Mouse (Mus musculus): ENCODE measurements around the gene Tectb. TPM values are rescaled to one million over a fixed set of nuclear protein-coding genes. Genes with fewer than 3 reads are reported as not detected.
"Not testable (repeated sequence)": the region's sequence is repeated elsewhere in the genome, so short reads cannot be mapped to it uniquely, and the experiment has no call there.

Tectb gene
- polyA plus RNA-seq, 1 experiment: 0.18 TPM

DNA sequence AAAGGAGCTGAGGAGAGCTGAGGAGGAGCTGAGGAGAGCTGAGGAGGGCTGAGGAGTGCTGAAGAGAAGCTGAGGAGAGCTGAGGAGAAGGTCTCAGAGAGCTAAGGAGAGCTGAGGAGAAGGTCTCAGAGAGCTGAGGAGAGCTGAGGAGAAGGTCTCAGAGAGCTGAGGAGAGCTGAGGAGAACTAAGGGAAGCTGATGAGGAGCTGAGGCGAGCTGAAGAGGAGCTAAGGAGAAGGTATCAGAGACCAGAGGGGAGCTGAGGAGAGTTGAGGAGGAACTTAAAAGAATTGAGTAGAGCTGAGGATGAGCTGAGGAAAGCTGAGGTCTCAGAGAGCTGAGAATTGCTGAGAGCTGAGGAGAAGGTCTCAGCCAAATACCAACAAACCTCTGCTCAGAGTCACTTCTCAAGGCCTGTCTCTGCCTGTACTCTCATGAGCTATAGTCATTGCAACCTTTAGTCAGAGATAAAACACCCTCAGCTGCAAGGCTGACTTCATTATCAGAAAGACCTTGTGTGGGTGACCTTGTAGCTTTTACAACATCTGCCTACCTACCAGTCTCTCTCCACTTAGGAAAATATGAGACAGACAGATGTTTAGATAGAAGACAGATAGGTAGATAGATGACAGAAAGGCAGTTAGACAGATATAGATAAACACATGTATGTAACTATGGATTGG lies 15.2 kb upstream of the Tectb start:
- DNase-seq (ENCODE audit: extremely low spot score in 1 of 2, low spot score in 1 of 2): no peak

DNA sequence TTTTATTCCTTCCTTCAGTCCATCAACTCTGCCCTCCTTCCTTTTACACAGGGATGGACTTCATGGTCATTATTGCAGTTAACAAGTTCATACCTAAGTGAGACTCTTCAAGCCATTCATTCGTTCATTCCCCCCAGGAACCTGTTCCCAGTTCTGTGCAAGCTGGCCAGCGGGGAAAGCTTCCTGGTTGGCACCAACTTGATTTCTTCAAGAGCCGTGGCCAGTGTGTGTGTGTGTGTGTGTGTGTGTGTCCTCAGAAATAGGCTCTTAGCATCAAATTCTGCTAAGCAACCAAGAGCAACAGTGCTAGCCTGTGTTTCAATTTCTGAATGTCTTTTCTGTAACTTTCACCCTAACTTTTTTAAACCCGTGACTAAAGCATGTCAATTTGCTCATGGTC lies 14.6 kb upstream of the Tectb start:
- no peak for DNase-seq (ENCODE audit: extremely low spot score in 1 of 2, low spot score in 1 of 2)

DNA sequence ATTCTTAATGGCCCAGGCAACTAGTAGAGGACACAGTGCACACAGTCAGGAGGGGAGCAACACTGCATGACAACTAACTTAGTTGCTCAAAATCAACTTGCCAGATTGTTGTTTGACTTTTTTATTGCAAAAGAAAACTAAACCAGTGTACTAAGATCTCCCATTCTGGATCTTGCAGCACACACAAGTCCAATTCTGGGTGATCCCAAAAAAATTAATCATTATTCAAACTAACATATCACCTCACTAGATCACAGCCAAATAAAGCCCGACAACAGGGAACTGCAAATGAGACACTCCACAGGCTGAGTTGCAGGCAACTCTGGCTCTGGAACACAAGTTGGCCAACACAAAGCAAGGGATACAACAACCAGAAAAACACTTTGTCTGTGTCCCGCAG lies 13.8 kb upstream of the Tectb start:
- no peak for DNase-seq (ENCODE audit: extremely low spot score in 1 of 2, low spot score in 1 of 2)

DNA sequence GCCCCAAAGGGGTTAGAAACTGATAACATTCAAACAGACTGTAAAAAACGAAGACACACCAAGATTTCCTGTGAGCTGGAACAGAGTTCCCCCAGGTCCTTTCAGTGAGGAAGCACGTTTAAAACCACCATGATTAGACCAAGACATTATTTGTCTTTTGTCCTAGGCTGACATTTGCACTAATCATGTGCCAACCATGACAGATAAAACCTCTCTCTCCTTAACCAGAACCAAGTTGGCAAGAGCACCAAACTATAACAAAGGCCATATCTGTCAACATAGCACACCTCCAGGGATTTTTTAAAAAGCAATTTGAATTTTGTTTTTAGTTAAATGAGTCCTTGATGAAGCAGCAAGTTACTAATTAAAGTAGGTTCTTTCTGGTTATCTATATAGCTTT lies 12.8 kb upstream of the Tectb start:
- DNase-seq (ENCODE audit: extremely low spot score in 1 of 2, low spot score in 1 of 2): no peak

DNA sequence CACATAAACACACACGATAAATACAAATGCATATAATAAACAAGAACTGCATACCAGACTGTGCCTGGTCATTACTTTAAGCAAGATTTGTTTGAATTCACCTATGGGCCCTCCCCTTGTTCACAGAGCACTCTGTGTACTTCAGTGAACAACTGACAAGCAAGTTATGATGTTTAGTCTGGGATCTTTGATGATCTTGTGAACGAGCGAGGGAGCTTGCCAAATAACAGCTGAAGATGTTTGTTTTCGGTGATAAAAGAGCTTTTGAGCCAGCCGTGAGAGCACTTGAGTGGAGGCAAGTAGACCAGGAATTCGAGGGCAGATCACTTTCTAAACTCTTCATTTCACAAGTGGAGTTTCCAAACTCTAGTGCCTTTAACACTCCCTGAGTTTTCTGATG lies 12.2 kb upstream of the Tectb start:
- DNase-seq (ENCODE audit: extremely low spot score in 1 of 2, low spot score in 1 of 2): no peak

DNA sequence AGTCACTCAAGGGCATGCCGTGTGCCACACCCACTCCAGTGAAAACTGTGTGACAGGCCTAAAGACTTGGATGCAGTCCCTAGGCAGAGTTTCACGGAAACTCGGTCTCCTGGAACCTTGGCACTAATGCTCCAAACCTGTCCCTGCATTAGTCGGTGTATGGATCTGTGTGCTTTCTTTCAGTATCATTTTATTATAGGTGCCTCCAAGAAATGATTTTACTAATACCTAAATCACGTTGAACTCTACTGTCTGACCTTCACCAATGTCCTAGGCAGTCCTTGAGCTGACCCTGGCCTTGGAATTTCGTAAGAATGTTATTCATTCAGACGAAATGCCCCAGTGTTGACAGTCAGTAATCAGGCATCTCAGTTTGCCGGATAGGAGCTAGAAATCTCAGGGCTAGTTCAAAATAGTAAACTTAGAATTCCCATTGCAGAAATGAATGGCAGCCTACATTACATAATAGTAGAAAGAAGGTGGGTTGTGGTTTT lies 11.2 kb upstream of the Tectb start:
- not testable (repeated sequence) for DNase-seq (ENCODE audit: extremely low spot score in 1 of 2, low spot score in 1 of 2)

DNA sequence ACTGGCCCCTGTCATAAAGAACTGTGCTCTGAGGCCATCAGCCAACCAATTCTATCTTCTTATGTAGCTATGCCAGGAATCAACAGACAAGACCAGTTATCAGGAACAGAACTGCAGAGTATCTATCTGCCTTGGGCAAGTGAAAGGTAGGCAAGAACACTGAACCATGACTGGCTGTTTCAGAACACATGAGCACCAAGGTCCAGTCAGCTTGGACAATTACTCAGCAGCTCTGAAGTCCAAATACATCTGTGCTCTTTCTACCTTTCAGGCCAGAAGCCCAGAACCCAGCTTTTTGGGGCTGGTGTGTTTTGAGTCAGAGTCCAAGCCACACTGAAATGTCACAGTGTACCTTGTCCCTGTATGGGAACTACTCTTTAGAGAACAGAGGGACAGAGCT lies 10.1 kb upstream of the Tectb start:
- no peak for DNase-seq (ENCODE audit: extremely low spot score in 1 of 2, low spot score in 1 of 2)

DNA sequence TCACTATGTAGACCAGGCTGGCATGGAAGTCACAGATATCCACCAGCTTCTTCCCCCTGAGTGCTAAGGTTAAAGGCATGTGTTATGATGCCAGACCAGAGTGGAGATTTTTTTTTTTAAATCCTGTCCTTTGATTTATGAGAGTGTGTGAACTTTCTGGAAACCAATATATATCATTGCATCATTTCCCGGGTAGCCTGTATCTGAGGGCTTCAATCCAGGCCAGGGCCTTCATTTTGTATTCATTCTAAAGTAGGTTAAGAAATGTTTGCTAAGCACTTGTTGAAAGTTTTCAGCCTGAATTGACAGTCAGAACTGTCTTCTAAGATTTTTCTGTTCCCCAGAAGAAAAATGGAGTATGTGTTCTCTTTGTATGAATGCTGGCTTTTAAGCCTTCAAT lies 8.9 kb upstream of the Tectb start:
- DNase-seq (ENCODE audit: extremely low spot score in 1 of 2, low spot score in 1 of 2): no peak

DNA sequence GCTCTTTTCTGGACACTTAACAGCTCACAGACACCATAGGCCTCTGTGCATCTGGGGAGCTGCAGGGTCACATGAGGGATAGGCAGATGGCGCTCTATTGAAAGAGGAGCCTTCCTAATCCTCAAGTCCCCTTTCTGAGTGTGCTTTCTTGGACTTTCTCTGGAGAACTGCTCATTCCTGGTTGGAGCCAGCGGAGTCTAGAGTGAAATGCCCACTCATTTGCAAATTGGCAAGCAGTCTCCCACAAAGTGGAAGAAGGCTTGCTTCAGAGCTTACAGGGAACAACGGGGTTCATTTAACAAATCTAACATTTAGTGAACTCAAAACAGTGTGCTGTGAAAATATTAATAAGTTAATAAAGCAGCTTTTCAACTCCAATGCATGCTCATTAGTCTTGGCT lies 3.4 kb upstream of the Tectb start:
- peak; percentile 14 to 38 for DNase-seq (ENCODE audit: extremely low spot score in 1 of 2, low spot score in 1 of 2)

DNA sequence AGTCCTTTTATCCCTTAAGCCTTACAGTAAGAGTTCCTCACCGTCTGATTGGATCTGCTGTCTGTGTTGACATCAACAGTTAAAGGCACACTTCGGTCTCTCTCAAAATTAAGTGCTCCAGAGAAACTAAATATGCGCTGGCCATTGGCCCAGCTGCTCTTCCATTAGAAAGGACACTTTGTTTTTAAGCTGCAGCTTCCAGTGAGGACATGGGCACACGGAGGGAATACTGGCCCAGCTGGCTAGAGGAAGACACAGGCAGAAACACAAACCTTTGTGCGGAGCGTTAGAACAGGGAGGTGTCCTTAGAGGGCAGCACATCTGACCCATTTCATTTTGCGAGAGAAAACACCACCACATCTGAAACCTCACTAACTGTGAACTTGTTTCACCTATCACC lies 3.9 kb downstream of the Tectb start:
- peak in 1 of 2 experiments; percentile 22 for DNase-seq (ENCODE audit: extremely low spot score in 1 of 2, low spot score in 1 of 2)

DNA sequence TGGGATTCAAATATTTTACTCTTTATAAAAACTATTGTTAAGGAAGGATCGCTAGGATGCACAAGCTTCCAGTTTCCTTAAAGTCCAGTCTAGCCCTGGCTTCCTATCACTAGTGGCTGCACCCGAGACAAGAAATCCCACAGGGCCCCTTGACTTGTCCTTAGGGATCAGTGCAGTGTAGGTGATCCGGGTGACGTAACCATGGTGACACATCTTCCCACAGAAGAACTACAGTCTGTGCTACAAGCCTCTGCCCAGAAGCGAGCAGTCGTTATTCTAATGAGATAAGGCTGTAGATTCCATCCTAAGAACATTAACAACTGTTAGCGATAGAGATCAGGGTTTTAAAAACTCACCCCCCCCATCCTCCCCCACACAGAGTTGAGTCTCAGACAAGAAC lies 4.5 kb downstream of the Tectb start:
- DNase-seq (ENCODE audit: extremely low spot score in 1 of 2, low spot score in 1 of 2): no peak

DNA sequence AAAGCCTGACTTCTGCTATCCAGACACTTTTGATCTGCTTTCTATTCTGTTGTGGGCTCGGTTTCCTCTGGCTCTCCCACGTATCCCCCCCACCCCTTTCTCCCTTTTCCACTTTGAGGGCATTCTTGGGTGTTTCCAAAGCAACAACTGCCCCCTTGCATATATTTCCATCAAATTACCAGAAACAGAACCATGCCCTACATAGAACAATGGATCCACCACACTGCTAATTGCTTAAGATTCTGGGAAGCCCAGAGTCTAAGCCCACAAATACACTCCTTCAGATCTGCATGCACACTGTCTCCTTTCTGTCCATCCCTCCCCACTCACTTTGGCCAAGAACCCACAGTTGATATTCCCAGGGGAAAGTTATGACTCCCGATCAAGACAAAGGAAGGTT lies 5.1 kb downstream of the Tectb start:
- peak in 1 of 2 experiments; percentile 26 for DNase-seq (ENCODE audit: extremely low spot score in 1 of 2, low spot score in 1 of 2)

DNA sequence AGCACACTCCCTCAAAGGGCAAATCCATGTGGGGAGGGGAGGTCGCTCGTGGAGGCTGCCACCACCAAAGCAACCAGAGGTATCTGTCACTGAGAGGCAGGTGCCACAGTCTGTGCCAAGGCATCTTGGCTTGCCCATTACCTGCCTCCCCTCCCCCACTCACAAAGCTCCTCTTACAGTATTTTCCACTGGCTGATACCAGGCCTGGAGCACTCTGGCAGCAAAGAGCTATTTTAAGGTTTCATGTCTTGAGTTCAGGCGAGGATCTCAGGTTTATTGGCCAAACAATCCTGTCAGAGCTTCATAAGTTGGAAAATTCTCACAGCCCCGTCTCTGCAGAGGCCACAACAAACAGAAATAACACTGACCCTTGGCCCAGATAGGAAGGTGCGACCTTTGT lies 9.5 kb downstream of the Tectb start:
- DNase-seq (ENCODE audit: extremely low spot score in 1 of 2, low spot score in 1 of 2): no peak

DNA sequence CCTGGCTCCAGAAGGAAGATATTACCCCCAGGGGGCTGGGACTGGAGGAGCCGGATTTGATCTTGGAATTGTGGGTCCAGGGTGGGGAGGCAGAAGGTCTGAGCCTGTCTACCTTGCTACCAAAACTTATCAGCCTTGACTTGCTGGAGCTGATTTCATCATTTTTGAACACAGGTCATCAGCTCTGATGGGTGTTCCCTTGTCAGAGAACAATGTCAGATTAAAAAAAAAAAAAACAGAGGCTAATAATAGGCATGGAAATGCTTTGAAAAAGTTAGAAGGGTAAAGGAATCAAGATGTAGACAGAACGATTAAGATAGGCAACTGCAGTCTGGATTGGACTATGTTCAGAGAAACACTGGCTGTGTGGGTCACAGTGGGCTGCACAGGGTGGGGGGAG lies 11.1 kb downstream of the Tectb start:
- DNase-seq (ENCODE audit: extremely low spot score in 1 of 2, low spot score in 1 of 2): no peak

DNA sequence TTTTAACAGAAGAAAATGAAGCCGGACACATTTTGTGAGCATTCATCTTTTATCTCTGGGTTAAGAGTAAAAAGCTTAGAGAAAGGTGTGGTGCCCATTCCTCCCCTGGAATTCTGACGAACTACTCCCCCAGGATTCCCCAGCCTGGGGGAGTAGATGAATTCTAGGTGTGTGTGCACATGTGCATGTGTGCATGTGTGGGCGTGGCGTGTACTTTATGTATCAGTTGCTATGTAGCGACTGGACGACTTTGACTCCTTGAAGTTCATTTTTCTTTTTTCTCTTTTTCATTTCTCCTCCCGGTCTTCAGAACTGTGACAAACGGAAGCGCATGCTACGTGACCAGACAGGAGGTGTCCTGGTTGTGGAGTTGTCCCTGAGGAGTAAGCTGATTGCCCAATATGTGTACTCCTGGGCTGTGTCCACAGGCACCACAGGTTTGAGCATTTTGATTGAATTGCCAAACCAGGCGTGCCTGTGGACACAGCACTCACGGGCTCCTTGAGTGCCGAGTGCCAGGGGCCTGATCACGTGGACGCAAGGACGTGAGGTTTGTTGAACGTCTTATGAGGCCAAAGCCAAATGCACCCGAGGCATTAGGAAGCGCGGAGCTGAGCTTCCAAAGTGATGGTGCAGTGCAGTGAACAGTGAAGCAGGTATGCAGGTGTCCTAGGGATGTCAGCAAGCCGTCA lies 11.9 kb downstream of the Tectb start:
- DNase-seq (ENCODE audit: extremely low spot score in 1 of 2, low spot score in 1 of 2): no peak

DNA sequence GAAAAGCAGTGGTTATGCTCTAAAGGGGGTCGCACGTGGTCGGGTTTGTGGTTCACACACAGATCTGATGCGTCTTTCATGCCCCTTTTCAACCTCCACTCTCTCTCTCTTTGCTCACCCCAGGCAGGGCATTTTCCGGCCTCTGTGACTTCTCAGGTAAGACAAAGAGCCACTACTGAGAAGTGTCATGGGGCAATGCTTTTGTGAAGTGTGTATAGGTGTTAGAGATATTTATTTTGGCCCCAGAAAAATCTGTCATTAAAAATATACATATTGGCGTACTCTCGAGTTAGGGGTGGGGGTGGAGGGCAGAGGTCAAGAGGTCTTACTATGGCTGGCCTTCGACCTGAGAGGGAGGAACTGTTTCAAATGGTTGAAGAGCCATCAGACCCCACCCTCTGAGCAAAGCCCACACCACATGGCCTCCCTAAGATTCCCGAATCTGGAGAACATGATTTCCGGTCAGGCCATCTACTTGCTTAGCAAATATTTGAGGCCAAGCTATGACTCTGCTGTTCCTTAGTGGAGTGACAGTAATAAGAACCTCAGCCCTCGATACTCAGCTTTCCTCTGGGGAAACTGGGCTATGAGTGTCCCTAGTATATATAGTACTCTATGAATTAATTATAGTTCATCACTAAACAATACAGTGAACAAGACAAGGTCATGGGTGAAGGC lies 13.3 kb downstream of the Tectb start:
- DNase-seq (ENCODE audit: extremely low spot score in 1 of 2, low spot score in 1 of 2): no peak

DNA sequence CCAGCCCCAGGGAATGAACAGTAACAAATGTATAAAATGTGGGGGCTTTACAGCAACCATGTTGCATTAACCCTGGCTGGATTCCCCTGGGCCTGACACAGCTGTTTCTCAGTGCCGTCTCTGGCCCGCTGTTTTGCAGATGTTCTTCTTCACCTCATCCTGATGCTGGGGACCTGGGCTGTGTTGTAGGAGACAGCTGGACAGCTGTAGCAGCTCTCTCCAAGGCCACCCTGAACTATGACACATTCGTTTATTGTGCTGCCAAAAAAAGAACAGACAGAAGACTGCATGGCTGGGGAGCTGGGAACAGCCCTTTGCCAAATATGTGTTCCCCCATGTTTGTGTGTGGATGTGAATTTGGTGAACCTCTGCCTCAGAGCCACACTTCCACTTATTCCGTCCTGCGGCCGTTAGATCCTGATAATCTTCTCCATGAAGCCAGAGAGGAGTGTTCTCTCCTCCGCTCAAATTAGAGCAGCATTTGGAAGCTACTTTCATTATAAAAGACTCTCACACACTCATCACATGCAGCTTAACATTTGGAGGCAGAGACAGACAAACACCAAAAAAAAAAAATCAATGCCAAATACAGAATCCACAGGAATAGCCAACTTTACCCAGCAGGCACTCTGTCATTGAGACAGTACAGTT lies 14.1 kb downstream of the Tectb start:
- DNase-seq (ENCODE audit: extremely low spot score in 1 of 2, low spot score in 1 of 2): no peak

DNA sequence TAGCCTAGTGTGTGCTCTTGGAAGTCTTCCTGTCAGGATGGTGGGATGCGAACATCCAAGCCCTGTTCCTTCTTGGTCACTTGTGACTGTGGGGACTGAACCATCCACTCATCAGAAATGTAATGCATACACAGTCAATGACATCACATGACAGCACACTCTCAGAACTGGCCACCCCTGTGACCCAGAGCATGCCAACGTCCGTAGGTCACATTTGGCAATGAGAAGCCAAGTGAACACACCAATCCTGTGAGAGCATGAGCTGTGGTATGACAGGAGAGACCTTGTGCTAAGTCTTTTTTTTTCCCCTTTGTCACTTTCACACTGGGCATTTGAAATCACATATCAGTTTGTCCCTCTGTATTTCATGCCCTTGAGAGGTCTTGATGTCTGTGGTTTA lies 15.0 kb downstream of the Tectb start:
- no peak for DNase-seq (ENCODE audit: extremely low spot score in 1 of 2, low spot score in 1 of 2)

DNA sequence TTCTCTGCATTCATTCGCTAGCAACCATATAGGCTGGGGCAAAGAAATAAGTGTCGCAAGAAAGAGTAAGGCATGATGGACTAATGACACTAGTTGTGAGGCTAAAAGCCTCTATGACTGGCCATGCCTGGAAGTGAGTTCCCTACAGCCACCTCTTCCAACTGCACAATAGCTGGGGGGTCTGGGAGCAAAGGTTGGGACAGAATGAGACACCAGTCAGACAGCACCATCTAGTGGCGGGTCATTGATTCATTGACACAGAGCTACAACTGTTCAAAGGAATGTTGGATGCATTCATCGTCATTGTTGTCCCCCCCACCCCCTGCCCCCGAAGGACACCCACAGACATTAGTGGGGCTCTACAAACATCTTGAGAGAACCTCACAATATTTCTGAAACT lies 17.8 kb downstream of the Tectb start:
- peak in 1 of 2 experiments; percentile 83 for DNase-seq (ENCODE audit: extremely low spot score in 1 of 2, low spot score in 1 of 2)

DNA sequence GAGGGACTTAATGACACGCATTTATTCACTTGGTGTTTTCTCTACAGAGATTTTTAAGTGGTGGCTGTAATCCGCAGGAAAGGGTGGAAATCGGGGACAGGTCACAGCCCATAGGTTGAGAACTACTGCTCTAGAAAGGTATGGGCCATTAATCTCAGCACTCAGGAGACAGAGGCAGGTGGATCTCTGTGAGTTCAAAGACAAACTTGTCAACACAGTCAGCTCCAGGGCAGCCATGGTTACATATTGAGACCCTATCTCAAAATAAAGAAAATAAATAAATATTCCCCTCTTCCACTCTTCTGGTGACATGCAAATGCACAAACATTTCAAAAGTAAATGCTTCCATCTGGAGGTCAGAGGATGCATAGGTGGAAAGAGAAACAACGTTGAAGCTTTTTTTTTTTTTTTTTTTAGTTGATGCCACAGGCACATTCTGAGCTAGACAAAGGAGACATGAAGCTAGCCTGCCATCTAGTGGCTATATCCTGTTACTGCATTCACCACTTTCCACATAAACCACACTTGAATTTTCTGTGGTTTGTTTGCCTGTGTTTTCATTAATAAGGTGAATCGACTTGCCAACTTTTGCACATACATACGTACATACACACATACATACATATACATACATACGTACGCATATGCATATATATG lies 26.1 kb downstream of the Tectb start:
- DNase-seq (ENCODE audit: extremely low spot score in 1 of 2, low spot score in 1 of 2): peak; percentile 55 to 82

DNA sequence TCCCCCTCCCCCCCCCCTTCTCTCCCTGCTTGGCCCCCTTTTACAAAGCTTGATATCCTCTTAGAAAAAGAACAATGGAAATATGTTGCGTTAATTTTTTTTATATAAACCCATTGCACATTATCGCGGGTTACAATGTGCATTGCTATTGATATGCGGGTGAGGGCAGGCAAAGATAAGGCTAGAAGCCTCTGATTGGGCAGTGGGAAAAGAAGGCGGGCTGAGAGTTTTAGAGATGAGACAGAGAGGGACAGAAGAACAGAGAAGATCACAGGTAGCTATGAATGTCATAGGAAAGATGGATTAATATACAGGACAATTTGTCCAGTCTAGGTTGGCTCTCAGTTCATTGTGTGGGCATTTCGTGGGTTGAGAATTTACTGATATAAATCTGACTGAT lies 26.7 kb downstream of the Tectb start:
- DNase-seq (ENCODE audit: extremely low spot score in 1 of 2, low spot score in 1 of 2): no peak

All from frontal cortex, adult 2 months (tissue).